Mouse (Mus musculus) cerebellum, postnatal 10 days (tissue): ENCODE results near the gene H2afx.
"Not testable (repeated sequence)": the region's sequence is repeated elsewhere in the genome, so short reads cannot be mapped to it uniquely, and the experiment has no call there.

ENCODE experiments used
- DNase-seq, 2 experiments: peaks; one replicate each; pipeline ENCODE4 v3.0.0; 2021; ENCODE audit warnings: mixed read lengths in 2 of 2

Gene H2afx

DNA sequence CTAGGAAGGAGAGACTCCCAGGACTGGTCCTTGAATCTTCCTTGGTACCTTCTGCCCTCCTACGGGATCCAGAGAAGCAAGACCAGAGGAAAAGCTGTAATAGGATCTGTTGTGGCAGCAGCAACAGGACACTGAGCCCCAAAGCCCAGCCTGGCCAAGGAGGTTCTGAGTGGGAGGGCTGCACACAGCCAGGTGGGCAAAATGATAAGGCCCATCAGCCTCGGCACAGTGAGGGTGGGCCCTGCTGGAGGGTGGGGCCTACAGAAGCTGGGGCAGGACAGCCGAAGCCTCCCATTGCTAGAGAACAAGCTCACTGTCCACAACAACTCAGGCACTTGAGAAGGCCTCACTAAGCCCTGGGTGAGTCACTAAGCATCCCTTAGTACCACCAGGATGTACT lies 7.7 kb downstream of the H2afx start:
- no peak for DNase-seq

- DNase-seq = no peak
These were observed 8.1 kb downstream of the H2afx start for GRCm38 (mm10) chr9:44342605-44343004.

DNA sequence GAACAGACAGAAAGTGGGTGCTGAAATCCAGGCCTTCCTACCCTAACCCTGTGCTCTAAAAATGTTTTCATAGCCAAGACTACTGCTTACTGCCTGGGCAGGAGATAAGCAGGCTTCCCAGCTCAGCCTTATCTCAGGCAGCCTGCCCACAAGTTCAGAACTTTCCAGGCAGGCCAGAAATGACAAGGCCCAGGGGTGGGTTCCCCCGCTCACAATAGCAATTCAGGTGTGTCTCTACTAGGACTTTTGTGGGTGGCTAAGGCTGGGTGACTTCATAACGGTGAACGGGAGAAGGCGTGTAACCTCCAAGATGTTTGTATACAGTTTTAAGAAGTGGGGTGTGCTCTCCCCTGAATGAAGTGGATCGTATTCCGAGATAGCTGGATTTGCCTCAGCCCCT lies 8.8 kb downstream of the H2afx start:
- no peak for DNase-seq

DNA sequence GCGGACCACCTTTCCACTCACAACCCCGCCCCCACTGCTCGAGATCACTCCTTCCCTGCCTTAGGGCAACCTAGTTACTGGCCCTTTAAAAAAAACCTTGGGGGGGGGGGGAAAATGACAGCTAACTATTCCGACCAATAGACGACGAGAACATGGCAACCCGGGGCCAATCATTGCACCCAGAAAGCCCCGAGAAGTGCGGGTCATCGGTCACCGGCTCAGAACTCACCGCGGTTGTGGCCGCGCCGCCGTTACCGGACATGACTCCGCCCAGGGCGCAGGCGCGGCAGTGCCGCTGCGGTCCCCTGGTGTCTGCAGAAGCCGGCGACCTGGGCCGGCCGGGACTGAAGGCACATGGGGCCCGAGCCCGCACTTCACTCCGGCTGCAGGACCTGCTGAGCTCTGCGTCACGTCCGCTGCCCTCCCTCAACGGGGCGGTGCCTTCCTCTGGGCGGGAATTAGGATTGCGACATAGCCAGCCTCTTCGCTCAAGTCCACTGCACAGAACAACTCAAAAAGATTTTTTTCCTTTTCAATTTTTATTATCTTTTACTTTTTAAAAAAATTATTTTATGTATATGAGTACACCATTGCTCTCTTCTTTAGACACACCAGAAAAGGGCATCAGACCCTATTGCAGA lies 9.4 kb downstream of the H2afx start, which contains the start of gene Hmbs:
Gene Hmbs, minus strand, starts transcription at position 448 of the 641 bp plus-strand sequence.
- peak; percentile 92 to 93 for DNase-seq

DNA sequence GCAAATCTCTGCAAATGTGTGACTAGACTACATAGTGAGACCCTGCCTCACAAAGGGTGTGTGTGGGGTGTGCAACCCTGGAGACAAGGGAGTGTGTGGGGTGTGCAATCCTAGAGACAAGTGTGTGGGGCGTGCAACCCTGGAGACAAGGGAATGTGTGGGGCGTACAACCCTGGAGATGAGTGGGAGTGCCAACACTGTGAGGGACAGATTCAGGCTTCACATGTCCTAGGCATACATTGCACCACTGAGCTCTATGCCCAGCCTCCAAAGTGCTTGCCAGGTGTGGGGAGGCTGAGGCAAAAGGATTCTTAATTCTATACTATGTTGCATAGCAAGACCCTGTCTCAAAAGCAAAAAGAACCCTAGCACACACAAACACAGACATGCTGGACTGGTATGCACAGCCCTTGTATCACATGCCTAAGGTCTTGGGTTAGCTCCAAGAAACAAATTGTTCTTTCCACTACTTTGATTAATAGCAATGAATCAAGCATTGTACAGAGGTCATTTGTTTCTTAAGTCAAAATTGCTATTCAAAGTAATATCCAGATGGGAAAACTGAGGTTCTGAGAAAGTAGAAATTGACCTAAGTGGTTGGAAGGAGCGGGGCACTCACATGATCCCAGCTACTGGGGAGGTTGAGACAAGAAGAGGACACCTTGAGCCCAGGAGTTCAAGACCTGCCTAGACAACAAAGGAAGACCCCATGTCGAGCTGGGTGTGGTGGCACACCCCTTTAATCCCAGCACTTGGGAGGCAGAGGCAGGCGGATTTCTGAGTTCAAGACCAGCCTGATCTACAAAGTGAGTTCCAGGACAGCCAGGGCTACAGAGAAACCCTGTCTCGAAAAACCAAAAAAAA lies 11.3 kb downstream of the H2afx start:
- DNase-seq = no peak

DNA sequence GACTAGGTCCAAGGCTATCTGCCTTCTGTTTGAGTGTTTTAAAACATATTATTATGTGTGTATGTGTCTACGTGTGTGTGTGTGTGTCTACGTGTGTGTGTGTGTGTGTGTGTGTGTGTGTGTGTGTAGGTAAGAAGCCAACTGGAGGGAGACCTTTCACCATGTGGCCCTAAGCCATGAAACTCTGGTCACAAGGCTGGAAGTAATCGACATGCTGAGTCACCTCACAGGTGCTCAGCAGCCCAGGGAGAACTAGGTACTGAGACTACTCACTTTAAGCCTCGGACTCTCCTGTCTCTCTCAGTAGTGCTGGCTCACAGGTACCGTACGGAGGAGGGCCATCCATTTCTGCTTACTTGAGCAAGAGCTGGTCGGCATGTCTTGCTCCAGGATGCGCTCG lies 12.7 kb downstream of the H2afx start:
- DNase-seq = no peak

GRCm38 (mm10) chr9:44347621-44348020 lies 13.1 kb downstream of the H2afx start:
- no peak for DNase-seq

DNA sequence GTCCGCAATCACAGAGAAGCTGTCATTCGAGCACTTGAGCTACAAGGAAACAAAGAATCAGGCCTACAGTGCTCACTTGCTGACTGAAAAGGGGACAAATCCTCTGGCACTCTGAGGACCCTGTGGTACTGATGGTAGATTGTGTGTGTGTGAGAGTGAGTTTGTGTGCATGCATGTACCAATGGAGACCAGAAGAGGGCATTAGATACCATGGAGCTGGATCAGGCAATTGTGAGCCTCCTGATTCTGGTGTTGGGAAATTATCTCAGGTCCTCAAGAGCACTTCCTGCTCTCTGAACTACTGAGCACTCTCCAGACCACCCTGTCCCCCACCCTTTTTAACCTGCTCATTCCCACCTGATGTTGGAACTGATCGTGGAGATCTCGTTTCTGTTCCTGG lies 14.1 kb downstream of the H2afx start:
- no peak for DNase-seq

DNA sequence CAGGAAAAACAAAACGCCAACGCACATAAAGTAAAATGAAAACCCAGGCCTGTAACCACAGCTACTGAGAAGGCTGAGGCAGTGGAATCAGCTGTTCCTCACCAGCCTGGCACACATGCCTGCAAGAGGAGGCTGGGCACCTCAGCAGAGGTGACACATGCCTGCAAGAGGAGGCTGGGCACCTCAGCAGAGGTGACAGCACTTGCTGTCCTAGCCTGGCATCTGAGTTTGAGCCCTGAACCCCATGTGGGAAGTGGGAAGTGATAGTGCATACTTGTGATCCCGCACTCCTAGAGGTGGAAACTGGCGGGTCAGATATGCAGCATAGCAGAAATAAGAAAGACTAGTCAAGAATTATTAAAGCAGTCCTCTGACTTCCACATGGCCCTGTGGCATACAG lies 16.9 kb downstream of the H2afx start:
- DNase-seq = no peak

GRCm38 (mm10) chr9:44352337-44352736 lies 17.8 kb downstream of the H2afx start:
- DNase-seq = no peak

- no peak for DNase-seq
These were observed 18.6 kb downstream of the H2afx start for GRCm38 (mm10) chr9:44353142-44353541.

DNA sequence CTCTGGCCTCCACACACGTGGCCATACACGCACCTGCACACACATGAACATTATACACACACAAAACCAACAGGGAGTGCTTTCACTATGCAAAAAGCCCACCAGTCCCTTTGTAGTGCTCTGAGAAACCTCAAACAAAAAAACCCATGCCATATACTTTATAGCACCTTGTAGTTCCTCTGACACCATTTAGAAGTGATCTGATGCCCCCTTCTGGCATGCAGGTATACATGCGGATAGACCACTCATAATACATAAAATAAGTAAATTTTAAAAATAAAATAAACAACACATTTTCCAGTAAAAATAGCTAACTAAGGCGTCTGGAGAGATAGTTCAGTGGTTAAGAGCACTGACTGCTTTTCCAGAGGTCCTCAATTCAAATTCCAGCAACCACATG lies 22.7 kb downstream of the H2afx start:
- DNase-seq = peak; percentile 53 to 61

GRCm38 (mm10) chr9:44361190-44361917 lies 26.9 kb downstream of the H2afx start, which contains the start of gene Vps11:
Gene Vps11, minus strand, starts transcription at chr9:44361670.
- DNase-seq = peak; percentile 98

- DNase-seq = not testable (repeated sequence)
These were observed 27.4 kb downstream of the H2afx start for GRCm38 (mm10) chr9:44361931-44362330.

GRCm38 (mm10) chr9:44364480-44364879 lies 30.0 kb downstream of the H2afx start:
- peak; percentile 26 to 33 for DNase-seq

GRCm38 (mm10) chr9:44373386-44373785 lies 38.9 kb downstream of the H2afx start:
- no peak for DNase-seq

- DNase-seq = no peak
These were observed 41.6 kb downstream of the H2afx start for GRCm38 (mm10) chr9:44376141-44376540.

DNA sequence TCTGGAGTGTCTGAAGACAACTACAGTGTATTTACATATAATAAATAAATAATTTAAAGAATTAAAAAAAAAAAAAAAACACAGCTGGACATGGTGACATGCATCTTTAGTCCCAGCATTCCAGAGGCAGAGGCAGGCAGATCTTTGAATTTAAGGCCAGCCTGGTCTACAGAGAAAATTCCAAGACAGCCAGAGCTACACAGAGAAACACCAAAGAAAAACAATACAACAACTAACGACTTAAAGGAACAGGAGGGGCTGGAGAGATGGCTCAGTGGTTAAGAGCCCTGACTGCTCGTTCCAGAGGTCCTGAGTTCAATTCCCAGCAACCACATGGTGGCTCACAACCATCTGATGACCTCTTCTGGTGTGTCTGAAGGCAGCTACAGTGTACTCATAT lies 42.8 kb downstream of the H2afx start:
- not testable (repeated sequence) for DNase-seq

DNA sequence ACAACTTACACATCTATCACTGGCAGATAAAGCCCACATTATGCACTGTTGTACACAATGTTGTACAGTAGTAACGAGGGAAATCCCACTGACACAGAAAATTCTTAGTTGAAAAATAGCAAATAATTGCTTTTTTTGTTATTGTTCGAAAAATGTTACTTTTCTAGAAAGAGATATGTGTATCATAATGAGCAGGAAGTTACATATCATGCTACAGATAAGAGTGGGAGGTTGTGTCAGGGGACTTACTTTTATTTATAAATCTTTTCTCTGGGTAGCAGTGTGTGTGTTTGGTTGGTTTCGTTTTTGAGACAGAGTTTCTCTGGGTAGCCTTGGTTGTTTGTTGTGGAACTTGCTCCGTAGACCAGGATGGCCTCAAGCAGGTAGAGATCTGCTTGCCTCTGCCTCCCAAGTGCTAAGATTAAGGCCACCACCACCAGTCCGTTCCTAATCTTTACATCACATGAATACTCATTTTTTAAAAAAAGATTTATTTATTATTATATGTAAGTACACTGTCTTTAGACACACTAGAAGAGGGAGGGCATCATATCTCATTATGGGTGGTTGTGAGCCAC lies 43.7 kb downstream of the H2afx start:
- no peak for DNase-seq

DNA sequence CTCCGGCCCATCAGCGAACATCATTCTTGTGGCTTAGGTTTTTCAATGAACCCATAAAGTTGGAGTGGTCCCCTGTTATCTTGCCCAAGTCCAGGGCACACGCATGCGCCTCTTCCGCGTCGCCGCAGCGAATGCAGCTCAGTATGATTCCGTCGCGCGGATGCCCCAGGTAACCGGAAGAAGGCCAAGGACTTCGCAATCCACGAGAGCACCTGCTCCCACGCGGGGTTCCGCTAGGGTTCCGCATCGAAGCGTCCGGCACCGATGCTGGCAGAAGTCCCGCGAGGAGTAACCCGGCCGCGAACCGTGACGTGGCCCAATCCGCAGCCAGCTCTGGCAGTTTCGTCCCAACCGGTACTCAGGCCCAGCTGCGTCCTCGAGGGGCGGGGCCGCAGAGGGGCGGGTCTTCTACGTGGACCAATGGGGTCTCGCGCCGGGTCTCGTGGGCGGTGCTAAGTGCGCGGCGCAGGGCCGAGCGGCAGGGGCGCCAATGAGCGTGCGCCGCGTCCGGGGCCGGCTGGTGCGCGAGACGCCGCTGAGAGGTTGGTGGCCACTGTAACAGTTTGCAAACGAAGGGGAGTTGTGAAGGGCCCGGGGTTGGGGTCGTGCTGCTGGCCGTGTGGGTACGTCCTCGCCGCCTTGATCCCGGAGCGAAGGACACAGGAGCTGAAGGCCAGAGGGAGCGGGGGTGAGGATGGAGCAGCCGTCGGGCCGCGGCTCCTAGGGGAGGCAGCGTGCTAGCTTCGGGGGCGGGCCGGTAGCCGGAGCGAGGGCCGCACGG lies 44.8 kb downstream of the H2afx start, which contains the start of gene Hyou1:
Gene Hyou1, plus strand, starts transcription at position 437 of the 781 bp plus-strand sequence.
- peak; percentile 100 for DNase-seq

DNA sequence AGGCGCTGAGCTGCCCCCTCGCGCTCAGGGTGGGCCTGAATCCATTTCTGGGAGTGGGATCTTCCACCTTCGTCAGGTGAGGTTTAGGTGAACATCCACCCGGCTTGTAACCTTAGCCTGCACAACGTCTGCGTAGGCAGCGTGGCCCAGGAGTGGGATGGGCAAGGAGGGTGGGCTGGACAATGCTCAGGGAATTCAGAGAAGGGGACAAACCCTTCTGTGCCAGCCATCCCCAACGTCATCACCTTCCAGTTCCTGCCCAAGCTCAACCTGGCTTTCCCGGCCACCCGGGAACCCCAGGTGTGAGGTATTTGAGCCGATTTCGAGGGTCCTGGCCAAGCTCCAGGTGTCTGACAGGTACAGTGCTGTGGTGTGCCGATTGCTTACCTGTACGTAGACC lies 45.4 kb downstream of the H2afx start:
- peak; percentile 53 to 54 for DNase-seq

DNA sequence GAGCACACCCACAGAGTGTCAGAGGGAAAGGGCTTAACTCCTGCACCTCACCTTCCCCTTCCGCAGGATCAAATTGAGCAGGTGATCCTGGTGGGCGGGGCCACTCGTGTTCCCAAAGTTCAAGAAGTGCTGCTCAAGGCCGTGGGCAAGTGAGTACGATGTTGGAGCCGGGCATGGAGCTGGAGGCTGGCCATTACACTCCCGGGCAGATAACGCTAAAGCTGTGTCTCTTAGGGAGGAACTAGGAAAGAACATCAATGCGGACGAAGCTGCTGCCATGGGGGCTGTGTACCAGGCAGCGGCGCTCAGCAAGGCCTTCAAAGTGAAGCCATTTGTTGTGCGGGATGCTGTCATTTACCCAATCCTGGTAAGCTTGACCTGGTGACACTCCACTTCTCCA lies 50.1 kb downstream of the H2afx start:
- DNase-seq = no peak
